Mouse (Mus musculus) 3T3-L1 (cell line): ENCODE data around the gene Zfp408.

Experiments
- DNase-seq: peaks from one replicate; pipeline ENCODE4 v3.0.0-alpha.2; 2015; ENCODE audit warnings: low read depth, low spot score

The Zfp408 gene

GRCm38 (mm10) chr2:91609370-91609769, 40.2 kb downstream of the Zfp408 start:
- DNase-seq: peak; percentile 51

DNA sequence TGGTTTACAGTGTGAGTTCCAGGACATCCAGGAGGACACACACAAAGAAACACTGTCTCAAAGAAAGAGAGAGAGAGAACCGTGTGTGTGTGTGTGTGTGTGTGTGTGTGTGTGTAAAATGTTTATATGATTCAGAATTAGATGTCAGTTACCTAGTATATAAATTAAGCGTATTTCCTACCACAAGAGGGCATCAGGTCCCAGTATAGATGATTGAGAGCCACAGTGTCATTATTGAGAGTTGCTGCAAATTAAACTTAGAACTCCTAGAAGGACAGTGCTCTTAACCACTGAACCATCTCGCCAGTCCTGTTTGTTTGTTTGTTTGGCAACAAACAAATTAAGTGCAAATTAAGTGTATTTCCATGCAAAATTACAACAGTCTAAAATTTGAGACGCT, 47.2 kb downstream of the Zfp408 start:
- DNase-seq: peak; percentile 36

DNA sequence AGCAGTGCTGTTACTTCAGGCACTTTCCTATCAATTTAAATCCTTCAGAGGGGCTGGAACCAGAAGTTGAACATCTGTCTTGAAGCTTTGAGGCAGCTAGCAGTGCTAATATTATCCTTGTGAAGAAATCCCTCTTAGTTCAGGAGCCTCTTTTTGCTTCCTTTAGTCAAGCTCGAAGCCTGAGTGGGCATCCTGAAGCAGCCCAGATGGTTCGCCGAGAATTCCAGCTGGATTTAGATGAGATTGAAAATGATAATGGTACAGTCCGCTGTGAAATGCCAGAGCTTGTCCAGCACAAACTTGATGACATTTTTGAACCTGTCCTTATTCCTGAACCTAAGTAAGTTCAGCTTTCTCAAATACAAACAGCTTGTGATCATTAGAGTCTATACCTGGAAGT, 49.1 kb downstream of the Zfp408 start:
- DNase-seq: no peak
